Mouse (Mus musculus) megakaryocyte, embryonic 14.5 days (primary cell): Measurements from ENCODE around the gene Focad. TPM values are rescaled to one million over a fixed set of nuclear protein-coding genes. Genes with fewer than 3 reads are reported as not detected.

Experiments
- H3K27me3 ChIP-seq: replicated peaks from 2 replicates; pipeline ENCODE3; 2012; ENCODE audit warnings: inconsistent platforms
- H3K36me3 ChIP-seq: replicated peaks from 2 replicates; pipeline ENCODE3; 2012; ENCODE audit warnings: low read length, inconsistent platforms, mixed read lengths
- H3K4me1 ChIP-seq: 2 replicates; pipeline ENCODE4 v1.6.1; 2012; ENCODE audit warnings: inconsistent platforms
- H3K4me3 ChIP-seq: replicated peaks from 2 replicates; pipeline ENCODE3; 2012; ENCODE audit warnings: moderate library complexity, mild to moderate bottlenecking, inconsistent platforms
- H3K9me3 ChIP-seq: 2 replicates; pipeline ENCODE4 v1.6.1; 2012; ENCODE audit warnings: inconsistent platforms
- FLI1 ChIP-seq: IDR thresholded peaks from 2 replicates; pipeline ENCODE4 v1.6.1; 2012; ENCODE audit warnings: low read length, inconsistent platforms, mixed read lengths
- GATA1 ChIP-seq: IDR thresholded peaks from 3 replicates; pipeline ENCODE4 v1.6.1; 2012; ENCODE audit warnings: mixed read lengths, low read length, inconsistent platforms, borderline replicate concordance
- polyA plus RNA-seq: library from polyadenylated mRNA; stranded (reverse); fragments of >175 nt; gene quantifications from 2 replicates; pipeline ENCODE4 v1.2.3, GENCODE M21; 2012; ENCODE audit warnings: low replicate concordance; ENCODE audit not compliant: insufficient read depth

Focad gene
- polyA plus RNA-seq, 1 experiment: 2.8 TPM

DNA sequence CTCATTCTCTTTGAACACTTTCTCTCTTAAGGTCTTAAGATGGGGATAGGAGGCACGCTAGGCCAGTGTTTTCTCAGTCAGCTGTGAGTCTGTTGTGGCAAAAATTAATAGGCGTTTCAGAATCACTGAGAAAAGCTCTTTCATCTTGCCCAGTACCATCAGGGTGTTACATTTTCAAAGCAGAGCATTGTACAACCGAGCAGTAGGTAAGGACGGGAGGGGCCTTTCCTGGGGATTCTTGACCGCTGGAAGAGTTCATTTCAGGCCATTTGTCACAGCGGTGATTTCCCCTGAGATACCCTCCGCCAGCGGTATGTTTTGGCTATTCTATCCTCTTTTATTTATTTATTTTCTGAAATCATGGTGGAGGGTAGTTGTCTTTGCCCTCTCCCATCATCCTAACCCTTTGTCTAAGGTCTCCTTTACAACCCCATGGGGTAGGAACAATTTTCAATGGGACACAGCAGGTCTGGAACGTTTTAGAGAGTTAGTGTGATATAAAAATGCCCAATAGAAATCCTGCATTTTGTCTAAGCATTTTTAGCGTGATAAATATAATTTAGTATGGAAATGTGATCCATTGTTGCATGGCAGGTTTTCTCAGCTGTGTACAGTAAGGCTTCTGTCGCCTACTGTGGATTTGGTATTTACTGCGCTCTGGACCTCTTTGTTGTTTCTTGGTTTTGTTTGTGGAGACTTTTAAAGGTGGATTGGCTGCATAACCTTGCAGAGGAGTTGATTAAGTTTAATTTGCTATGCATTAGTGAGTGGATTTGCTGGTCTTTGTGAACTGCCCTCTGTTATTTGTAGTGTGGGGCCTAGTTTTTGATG, 142.7 kb downstream of the Focad start:
- H3K36me3 ChIP-seq: peaks cover 12% of the 10 kb centered on the region
- no peaks in the 10 kb centered on the region for H3K4me1 ChIP-seq
- H3K27me3 ChIP-seq: no peaks in the 10 kb centered on the region
- H3K9me3 ChIP-seq: no peaks in the 10 kb centered on the region
- H3K4me3 ChIP-seq: no peak overlapping the region
- TF ChIP-seq FLI1 (no peak), GATA1 (no peak)

DNA sequence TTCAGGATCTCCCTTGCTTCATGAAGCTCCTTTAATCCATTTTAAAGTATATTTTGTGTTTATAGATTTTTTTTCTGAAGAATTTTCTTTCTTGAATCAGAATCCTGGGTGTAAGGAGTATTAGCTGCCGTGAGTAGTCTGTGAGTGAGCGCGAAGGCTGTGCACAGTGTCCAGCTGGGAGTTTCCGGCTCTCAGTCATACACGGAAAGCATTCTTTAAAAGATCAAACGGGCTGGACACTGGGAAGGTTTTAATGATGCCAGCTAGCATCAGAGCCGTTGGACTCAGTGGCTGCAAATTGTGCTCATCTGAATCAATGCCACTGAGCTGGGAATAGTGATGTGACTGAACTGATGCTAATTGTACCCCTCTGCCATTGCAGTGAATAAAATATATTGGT, 143.9 kb downstream of the Focad start:
- H3K9me3 ChIP-seq: no peaks in the 10 kb centered on the region
- H3K27me3 ChIP-seq: no peaks in the 10 kb centered on the region
- H3K4me1 ChIP-seq: no peaks in the 10 kb centered on the region
- peaks cover 6% of the 10 kb centered on the region for H3K36me3 ChIP-seq
- H3K4me3 ChIP-seq: no peak overlapping the region
- TF ChIP-seq FLI1 (no peak), GATA1 (no peak)

- Histone ChIP-seq H3K27me3 (no peaks in the 10 kb centered on the region), H3K4me3 (no peak overlapping the region), H3K9me3 (no peaks in the 10 kb centered on the region), H3K36me3 (no peaks in the 10 kb centered on the region), H3K4me1 (no peaks in the 10 kb centered on the region)
- TF ChIP-seq GATA1 (no peak), FLI1 (no peak)
These were observed 149.4 kb downstream of the Focad start for GRCm38 (mm10) chr4:88243834-88244233.

DNA sequence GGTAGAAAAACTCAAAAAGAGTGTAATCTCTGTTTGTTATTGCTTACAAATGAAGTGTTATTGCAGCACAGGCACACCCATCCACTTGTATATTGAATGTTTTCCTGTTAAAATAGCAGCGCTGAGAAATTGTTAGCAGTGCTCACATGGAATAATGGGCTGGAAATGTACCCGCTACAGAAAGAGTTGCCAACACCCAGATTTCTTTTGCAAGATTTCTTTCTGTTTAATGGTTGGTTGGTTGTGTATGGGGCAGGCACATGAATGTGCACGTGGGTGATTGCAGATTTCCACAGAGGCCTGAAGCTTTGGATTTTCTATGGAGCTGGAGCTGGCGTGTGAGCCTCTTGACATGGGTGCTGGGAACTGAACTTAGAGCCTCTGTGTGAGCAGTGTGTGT, 151.1 kb downstream of the Focad start:
- Histone ChIP-seq H3K4me3 (no peak overlapping the region), H3K27me3 (no peaks in the 10 kb centered on the region), H3K9me3 (no peaks in the 10 kb centered on the region), H3K4me1 (no peaks in the 10 kb centered on the region), H3K36me3 (no peaks in the 10 kb centered on the region)
- no peak for TF ChIP-seq FLI1
- no peak for TF ChIP-seq GATA1

GRCm38 (mm10) chr4:88261349-88261748, 166.9 kb downstream of the Focad start:
- H3K9me3 ChIP-seq: no peaks in the 10 kb centered on the region
- no peak for TF ChIP-seq GATA1
- peaks cover 3% of the 10 kb centered on the region for H3K36me3 ChIP-seq
- H3K4me3 ChIP-seq: no peak overlapping the region
- H3K4me1 ChIP-seq: no peaks in the 10 kb centered on the region
- no peaks in the 10 kb centered on the region for H3K27me3 ChIP-seq

- no peaks in the 10 kb centered on the region for H3K36me3 ChIP-seq
- H3K4me3 ChIP-seq: no peak overlapping the region
- 0 out of 2 replicates have a peak, but pooled peaks cover 4% of the 10 kb centered on the region for H3K4me1 ChIP-seq
- TF ChIP-seq FLI1 (no peak), GATA1 (no peak)
- no peaks in the 10 kb centered on the region for H3K9me3 ChIP-seq
- H3K27me3 ChIP-seq: no peaks in the 10 kb centered on the region
These were observed 170.1 kb downstream of the Focad start for GRCm38 (mm10) chr4:88264536-88264935.

- no peak for TF ChIP-seq FLI1
- no peak for TF ChIP-seq GATA1
- H3K4me3 ChIP-seq: no peak overlapping the region
- H3K4me1 ChIP-seq: peaks cover 5% of the 10 kb centered on the region
These were observed 176.1 kb downstream of the Focad start for GRCm38 (mm10) chr4:88270408-88271067.

DNA sequence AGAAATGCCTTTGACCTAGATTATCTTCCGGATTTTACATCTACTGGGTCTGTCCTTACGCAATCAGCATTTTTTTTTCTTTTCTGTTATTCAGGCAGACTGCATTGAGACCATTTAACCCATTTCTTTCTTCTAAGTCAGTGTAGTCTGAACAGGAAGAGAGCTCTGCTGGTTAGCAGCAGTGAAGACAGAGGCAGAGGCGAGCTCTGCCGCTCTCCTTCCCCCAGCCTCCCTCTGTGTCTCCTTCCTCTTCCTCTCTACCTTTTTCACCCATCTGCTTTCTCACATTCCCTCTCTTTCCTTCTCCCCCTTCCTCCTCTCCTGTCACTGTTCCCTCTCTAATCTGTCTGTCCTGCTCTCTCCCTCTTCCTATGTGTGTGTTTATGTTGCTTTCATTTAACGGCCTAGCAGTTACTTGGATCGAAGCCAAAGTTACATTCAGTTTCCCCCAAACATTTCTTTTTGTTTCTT, 181.2 kb downstream of the Focad start:
- Histone ChIP-seq H3K4me3 (no peak overlapping the region), H3K36me3 (peaks cover 7% of the 10 kb centered on the region), H3K27me3 (no peaks in the 10 kb centered on the region), H3K4me1 (peaks cover 16% of the 10 kb centered on the region), H3K9me3 (no peaks in the 10 kb centered on the region)
- TF ChIP-seq FLI1: no peak
- TF ChIP-seq GATA1: no peak

More at GRCm38 (mm10) chr4:88270408-88271067, 176.1 kb downstream of the Focad start:
- H3K36me3 ChIP-seq: no peaks in the 10 kb centered on the region
- H3K9me3 ChIP-seq: no peaks in the 10 kb centered on the region
- no peaks in the 10 kb centered on the region for H3K27me3 ChIP-seq

- no peak for TF ChIP-seq GATA1
- no peak for TF ChIP-seq FLI1
- Histone ChIP-seq H3K9me3 (no peaks in the 10 kb centered on the region), H3K4me3 (no peak overlapping the region), H3K4me1 (peaks cover 16% of the 10 kb centered on the region), H3K36me3 (peaks cover 7% of the 10 kb centered on the region), H3K27me3 (no peaks in the 10 kb centered on the region)
These were observed 181.8 kb downstream of the Focad start for GRCm38 (mm10) chr4:88276058-88276734.
